Mouse (Mus musculus): Measurements from ENCODE around the gene Ctrc. TPM values are rescaled to one million over a fixed set of nuclear protein-coding genes. Genes with fewer than 3 reads are reported as not detected.

Ctrc gene
- polyA plus RNA-seq, 1 experiment from 2014 or later: not detected

DNA sequence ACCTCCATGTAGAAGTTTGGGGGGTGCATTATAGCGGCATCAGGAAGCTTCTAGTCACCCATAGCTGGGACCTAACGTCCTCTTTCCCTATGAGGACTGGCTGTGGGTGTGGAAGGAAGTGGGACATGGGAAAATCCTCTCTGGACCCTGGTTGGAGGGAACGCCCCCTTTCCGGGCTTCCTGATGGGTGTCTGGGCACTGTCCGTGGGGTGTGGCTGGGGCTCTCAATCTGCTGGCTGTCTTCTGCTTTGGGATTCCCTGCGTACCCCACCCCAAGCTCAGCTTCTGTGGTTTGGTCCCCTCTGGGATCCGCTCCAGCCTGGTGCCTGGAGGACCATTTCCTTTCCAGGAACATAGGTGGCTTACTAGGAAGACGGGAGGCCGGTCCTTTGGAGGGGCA lies 26.8 kb upstream of the Ctrc start:
- 78% methylated on average over 6 of the region's 9 CpGs for WGBS (ENCODE audit: missing documents)
- H3K4me3 ChIP-seq (ENCODE audit: inconsistent target): peak overlapping the region; percentile 99
- H3K79me2 ChIP-seq (ENCODE audit: inconsistent target): peaks cover 65% of the 10 kb centered on the region
- peak overlapping the region; percentile 99 for H3K27ac ChIP-seq
- peaks cover 7% of the 10 kb centered on the region for H3K36me3 ChIP-seq (ENCODE audit: inconsistent target)

DNA sequence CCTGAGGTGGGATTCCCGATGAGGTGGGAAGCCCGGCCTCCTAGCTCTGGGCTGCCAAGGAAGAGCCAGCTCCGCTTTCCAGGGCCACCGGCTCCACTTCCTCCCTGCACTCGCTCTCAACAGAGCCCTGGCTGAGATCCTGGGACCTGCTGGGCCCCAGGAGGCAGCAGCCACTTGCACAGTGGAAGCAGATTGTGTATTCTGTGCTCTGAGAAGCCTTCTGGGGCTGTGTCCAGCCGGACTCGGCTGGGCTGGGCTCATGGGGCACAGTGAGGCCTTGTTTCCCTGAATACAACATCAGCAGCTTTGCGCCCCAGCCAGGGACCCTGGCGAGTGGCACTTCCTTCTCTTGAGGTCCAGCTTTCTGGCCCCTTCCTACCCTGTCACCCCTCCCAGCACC lies 25.8 kb upstream of the Ctrc start:
- Histone ChIP-seq H3K79me2 (ENCODE audit: inconsistent target) (peaks cover 76% of the 10 kb centered on the region), H3K27ac (peak overlapping the region; percentile 99), H3K4me3 (ENCODE audit: inconsistent target) (peak overlapping the region; percentile 99), H3K36me3 (ENCODE audit: inconsistent target) (peaks cover 18% of the 10 kb centered on the region)
- 71% methylated on average over 9 of the region's 9 CpGs for WGBS (ENCODE audit: missing documents)

DNA sequence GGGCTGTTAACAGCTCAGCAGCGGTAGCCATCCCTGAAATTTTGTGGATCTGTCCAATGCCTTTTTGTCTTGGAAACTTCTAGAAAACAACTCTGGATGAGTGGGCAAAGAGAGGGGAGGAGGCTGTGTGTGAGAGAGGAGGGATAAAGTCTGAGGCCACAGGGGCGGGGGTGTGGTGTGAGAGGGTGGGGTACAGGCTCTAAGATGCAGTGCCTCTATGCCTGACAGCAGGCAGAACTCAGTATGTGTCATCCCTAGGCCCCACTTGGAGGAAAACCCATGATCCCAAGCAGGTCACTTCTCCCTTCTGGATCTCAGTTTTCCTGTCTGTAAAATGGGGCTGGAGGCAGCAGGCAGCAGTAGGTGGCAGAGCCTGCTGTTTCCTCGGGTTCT lies 25.2 kb upstream of the Ctrc start:
- Histone ChIP-seq H3K79me2 (ENCODE audit: inconsistent target) (peaks cover 82% of the 10 kb centered on the region), H3K27ac (peak overlapping the region; percentile 99), H3K36me3 (ENCODE audit: inconsistent target) (peaks cover 23% of the 10 kb centered on the region), H3K4me3 (ENCODE audit: inconsistent target) (peak overlapping the region; percentile 99)
- WGBS (ENCODE audit: missing documents): 82% methylated on average over 3 of the region's 3 CpGs

GRCm38 (mm10) chr4:141870666-141871332 lies 24.6 kb upstream of the Ctrc start:
- Histone ChIP-seq H3K36me3 (ENCODE audit: inconsistent target) (peaks cover 29% of the 10 kb centered on the region), H3K27ac (peak overlapping the region; percentile 99), H3K79me2 (ENCODE audit: inconsistent target) (peaks cover 87% of the 10 kb centered on the region), H3K4me3 (ENCODE audit: inconsistent target) (peak overlapping the region; percentile 99)
- WGBS (ENCODE audit: missing documents): 40% methylated on average over 11 of the region's 11 CpGs

DNA sequence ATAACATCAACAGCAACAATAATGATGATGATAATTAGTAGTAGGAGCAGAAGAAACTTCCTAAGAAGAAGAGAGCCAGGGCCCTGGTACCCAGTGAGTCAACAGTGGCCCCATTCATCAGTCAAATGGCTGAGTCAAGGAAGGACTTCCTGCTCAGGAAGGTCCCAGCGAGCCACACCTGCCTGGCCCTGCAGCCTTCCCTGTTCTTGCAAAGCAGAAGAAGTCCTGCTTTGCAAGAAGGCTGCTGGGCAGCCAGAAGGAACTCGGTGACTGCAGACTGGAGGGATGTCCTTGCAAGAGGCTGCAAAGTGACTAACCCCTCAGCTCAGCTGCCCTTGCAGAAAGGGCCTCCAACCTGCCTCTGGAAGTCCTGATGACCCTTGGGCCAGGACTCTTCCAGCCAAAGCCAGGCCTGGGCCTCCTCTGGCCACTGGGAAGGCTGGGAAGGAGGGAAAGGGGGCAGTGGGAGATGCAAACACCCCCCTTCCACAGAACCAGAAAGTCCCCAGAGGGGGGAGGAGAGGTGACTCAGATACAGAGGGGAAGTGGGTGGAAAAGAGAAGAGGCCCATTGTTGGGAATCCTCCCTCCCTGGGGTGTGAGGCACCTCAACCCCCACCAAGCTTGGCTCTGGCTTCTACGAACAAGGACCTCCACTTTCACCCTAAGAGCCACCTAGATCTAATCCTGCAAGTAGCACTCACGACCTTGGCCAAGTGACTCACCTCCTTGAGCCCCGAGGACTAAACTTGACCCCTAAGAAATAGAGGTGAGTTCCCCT lies 23.5 kb upstream of the Ctrc start:
- H3K36me3 ChIP-seq (ENCODE audit: inconsistent target): peaks cover 39% of the 10 kb centered on the region
- WGBS (ENCODE audit: missing documents): 17% methylated on average over 5 of the region's 5 CpGs
- peak overlapping the region; percentile 99 for H3K27ac ChIP-seq

GRCm38 (mm10) chr4:141868051-141868450 lies 21.9 kb upstream of the Ctrc start:
- Histone ChIP-seq H3K36me3 (ENCODE audit: inconsistent target) (peaks cover 55% of the 10 kb centered on the region), H3K79me2 (ENCODE audit: inconsistent target) (peaks cover 100% of the 10 kb centered on the region), H3K4me3 (ENCODE audit: inconsistent target) (no peak overlapping the region), H3K27ac (peak overlapping the region; percentile 99)
- WGBS (ENCODE audit: missing documents): 90% methylated on average over 10 of the region's 10 CpGs

More for the DNA sequence above, 23.5 kb upstream of the Ctrc start:
- no peak overlapping the region; the same call in 1 of the 2 replicates for H3K4me3 ChIP-seq (ENCODE audit: inconsistent target)
- peaks cover 99% of the 10 kb centered on the region for H3K79me2 ChIP-seq (ENCODE audit: inconsistent target)

GRCm38 (mm10) chr4:141867498-141867897 lies 21.3 kb upstream of the Ctrc start:
- Histone ChIP-seq H3K4me3 (ENCODE audit: inconsistent target) (no peak overlapping the region), H3K36me3 (ENCODE audit: inconsistent target) (peaks cover 58% of the 10 kb centered on the region), H3K27ac (peak overlapping the region; percentile 99), H3K79me2 (ENCODE audit: inconsistent target) (peaks cover 100% of the 10 kb centered on the region)
- 64% methylated on average over 4 of the region's 4 CpGs for WGBS (ENCODE audit: missing documents)

- peaks cover 63% of the 10 kb centered on the region for H3K36me3 ChIP-seq (ENCODE audit: inconsistent target)
- 93% methylated on average over 9 of the region's 10 CpGs for WGBS (ENCODE audit: missing documents)
Observed at GRCm38 (mm10) chr4:141866933-141867490, 20.9 kb upstream of the Ctrc start.

DNA sequence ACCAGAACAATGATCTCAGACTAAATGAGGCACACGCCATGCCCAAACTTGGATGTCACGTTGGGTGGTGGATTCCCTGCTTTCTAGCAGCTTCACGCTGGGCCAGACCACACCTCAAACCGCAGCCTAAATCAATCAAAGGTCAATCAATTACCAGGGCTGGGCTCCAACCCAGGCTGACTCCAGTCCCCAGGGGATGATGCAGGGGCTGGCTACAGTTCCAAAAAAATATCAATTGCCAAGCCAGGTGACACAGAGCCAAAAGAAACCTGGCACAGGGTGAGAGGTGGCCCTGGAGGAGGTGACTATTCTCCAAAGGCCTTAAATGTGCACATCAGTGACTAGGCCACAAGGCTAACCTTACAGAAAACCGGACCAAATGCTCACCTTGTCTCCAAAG lies 19.4 kb upstream of the Ctrc start:
- Histone ChIP-seq H3K4me3 (ENCODE audit: inconsistent target) (no peak overlapping the region), H3K36me3 (ENCODE audit: inconsistent target) (peaks cover 77% of the 10 kb centered on the region), H3K79me2 (ENCODE audit: inconsistent target) (peaks cover 100% of the 10 kb centered on the region), H3K27ac (no peak overlapping the region)
- WGBS (ENCODE audit: missing documents): 92% methylated on average over 5 of the region's 5 CpGs

More at GRCm38 (mm10) chr4:141866933-141867490, 20.9 kb upstream of the Ctrc start:
- H3K27ac ChIP-seq: peak overlapping the region; percentile 99; the same call in 1 of the 2 replicates
- H3K79me2 ChIP-seq (ENCODE audit: inconsistent target): peaks cover 100% of the 10 kb centered on the region
- no peak overlapping the region for H3K4me3 ChIP-seq (ENCODE audit: inconsistent target)

DNA sequence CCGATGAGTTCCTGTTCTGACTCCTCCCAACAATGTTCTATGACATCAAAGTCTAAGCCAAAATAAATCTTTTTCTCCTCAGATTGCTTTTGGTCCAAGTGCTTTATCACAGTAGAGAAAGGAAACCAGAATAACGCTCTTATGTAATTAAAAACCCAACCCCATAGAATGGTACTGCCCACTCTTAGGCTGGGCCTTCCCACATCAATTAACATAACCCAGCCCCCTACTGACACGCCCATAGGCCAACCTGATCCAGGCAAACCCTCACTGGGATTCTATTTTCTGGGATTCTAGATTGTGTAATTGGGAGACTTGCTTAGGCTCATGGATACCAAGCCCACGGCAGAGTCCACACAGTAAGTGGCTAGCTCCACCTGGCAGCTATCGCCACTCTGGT lies 18.8 kb upstream of the Ctrc start:
- Histone ChIP-seq H3K4me3 (ENCODE audit: inconsistent target) (no peak overlapping the region), H3K27ac (no peak overlapping the region), H3K36me3 (ENCODE audit: inconsistent target) (peaks cover 83% of the 10 kb centered on the region), H3K79me2 (ENCODE audit: inconsistent target) (peaks cover 100% of the 10 kb centered on the region)
- WGBS (ENCODE audit: missing documents): 88% methylated on average over 5 of the region's 5 CpGs

DNA sequence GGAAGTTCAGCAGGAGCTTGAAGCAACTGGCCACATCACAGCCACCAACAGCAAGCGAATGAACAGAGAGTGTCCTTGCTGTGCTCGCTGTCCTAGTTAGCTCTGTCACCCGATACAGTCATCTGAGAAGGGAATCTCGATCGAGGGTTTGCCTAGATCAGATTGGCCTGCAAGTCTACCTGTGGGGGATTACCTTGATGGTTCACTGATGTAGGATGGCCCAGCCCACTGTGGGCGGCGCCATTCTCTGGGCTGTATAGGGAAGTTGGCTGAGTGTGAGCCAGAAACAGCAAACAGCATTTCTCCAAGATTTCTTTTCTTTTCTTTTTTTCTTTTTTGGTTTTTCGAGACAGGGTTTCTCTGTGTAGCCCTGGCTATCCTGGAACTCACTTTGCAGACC lies 18.3 kb upstream of the Ctrc start:
- Histone ChIP-seq H3K4me3 (ENCODE audit: inconsistent target) (no peak overlapping the region), H3K79me2 (ENCODE audit: inconsistent target) (peaks cover 100% of the 10 kb centered on the region), H3K36me3 (ENCODE audit: inconsistent target) (peaks cover 88% of the 10 kb centered on the region), H3K27ac (no peak overlapping the region)
- whole genome bisulfite sequencing (ENCODE audit: missing documents): 96% methylated on average over 6 of the region's 8 CpGs

- 74% methylated on average over 7 of the region's 7 CpGs for WGBS (ENCODE audit: missing documents)
- Histone ChIP-seq H3K27ac (no peak overlapping the region), H3K79me2 (ENCODE audit: inconsistent target) (peaks cover 93% of the 10 kb centered on the region), H3K36me3 (ENCODE audit: inconsistent target) (peaks cover 95% of the 10 kb centered on the region), H3K4me3 (ENCODE audit: inconsistent target) (no peak overlapping the region)
Observed at GRCm38 (mm10) chr4:141863726-141864280, 17.6 kb upstream of the Ctrc start.

DNA sequence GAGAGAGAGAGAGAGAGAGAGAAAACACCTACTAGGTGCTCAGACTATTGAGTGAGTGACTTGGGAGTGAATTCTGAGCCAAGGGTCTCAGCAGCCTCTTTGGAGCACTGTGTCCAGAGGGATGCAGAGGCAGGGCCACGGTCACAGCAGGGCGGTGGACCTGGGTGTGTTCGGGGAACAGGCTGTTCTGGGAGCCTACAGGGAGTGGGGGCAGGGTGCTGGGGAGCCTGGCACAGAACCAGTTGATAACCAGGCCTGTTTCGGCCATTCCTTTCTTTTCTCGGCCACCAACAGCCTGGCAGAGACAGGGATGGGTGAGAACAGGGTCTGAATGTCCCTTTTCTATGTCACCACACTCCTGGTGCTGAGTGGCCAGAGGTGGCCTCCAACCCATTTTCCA lies 16.7 kb upstream of the Ctrc start:
- H3K36me3 ChIP-seq (ENCODE audit: inconsistent target): peaks cover 92% of the 10 kb centered on the region
- H3K4me3 ChIP-seq (ENCODE audit: inconsistent target): no peak overlapping the region
- WGBS (ENCODE audit: missing documents): 93% methylated on average over 4 of the region's 5 CpGs
- peaks cover 84% of the 10 kb centered on the region for H3K79me2 ChIP-seq (ENCODE audit: inconsistent target)
- no peak overlapping the region for H3K27ac ChIP-seq

DNA sequence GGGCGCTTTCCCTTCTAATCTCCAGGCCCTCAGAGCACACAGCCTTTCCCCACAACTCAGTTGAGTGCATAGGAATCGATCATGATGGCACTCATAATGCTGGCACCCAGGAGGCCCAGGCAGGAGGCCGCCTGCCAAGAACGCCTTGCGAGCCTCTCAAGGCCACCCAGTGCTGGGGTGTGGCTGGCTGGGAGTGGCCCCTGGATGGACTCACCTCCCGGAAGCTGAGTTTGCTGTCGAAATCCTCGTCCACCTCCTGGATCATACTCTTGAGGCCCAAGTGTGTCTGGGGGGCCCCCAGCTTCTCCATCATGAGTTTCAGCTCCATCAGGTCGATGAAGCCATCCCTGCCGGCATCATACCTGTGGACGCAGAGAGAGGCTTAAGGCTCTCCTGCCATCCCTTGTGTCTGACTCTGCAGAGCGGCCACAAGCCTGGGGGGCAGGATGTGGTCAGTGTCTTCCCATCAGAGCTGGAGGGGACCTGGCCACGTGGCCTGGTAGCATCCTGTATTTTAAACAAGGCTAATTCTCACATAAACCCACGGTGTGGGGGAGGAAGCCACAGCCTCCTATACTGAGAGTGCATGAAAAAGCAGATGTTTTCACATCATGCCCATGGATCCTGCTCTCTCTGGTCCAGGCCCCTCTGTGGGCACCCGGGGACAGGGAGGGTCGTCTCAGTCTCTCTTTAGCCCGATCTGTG lies 15.6 kb upstream of the Ctrc start:
- H3K4me3 ChIP-seq (ENCODE audit: inconsistent target): no peak overlapping the region
- no peak overlapping the region for H3K27ac ChIP-seq
- H3K36me3 ChIP-seq (ENCODE audit: inconsistent target): peaks cover 80% of the 10 kb centered on the region
- peaks cover 73% of the 10 kb centered on the region for H3K79me2 ChIP-seq (ENCODE audit: inconsistent target)
- WGBS (ENCODE audit: missing documents): 62% methylated on average over 16 of the region's 17 CpGs

All from macrophage (primary cell).